Mouse (Mus musculus) kidney, embryonic 14.5 days (tissue): ENCODE measurements around the gene Clasp2. TPM values are rescaled to one million over a fixed set of nuclear protein-coding genes. Genes with fewer than 3 reads are reported as not detected.
"Not testable (repeated sequence)": the region's sequence is repeated elsewhere in the genome, so short reads cannot be mapped to it uniquely, and the experiment has no call there.

Source experiments
- ATAC-seq: fragments of 200-750 bp; cut with Nextera tagmentation; 2 replicates; pipeline ENCODE4 v1.8.0; 2017; ENCODE audit warnings: moderate number of reproducible peaks, mild to moderate bottlenecking, moderate TSS enrichment, moderate library complexity; ENCODE audit not compliant: low FRiP score, low TSS enrichment
- H3K27ac ChIP-seq: fragments of 300-500 bp; sonication (generic); 2 replicates; pipeline ENCODE4 v1.5.1; 2014; ENCODE audit warnings: low read depth, mild to moderate bottlenecking, low read length, moderate library complexity, mixed read lengths
- H3K27me3 ChIP-seq: fragments of 300-500 bp; sonication (generic); 2 replicates; pipeline ENCODE4 v1.6.1; 2014; ENCODE audit warnings: mild to moderate bottlenecking, low read length; ENCODE audit not compliant: control insufficient read depth, insufficient read depth
- H3K36me3 ChIP-seq: fragments of 300-500 bp; sonication (generic); 2 replicates; pipeline ENCODE4 v1.6.1; 2014; ENCODE audit warnings: low read length, mixed read lengths; ENCODE audit not compliant: control insufficient read depth, insufficient read depth
- H3K4me1 ChIP-seq: fragments of 300-500 bp; sonication (generic); 2 replicates; pipeline ENCODE4 v1.6.1; 2014; ENCODE audit warnings: low read length, mixed read lengths; ENCODE audit not compliant: control insufficient read depth, insufficient read depth
- H3K4me2 ChIP-seq: fragments of 300-500 bp; sonication (generic); replicated peaks from 2 replicates; pipeline ENCODE4 v1.6.1; 2014; ENCODE audit warnings: low read depth, mild to moderate bottlenecking, low read length
- H3K4me3 ChIP-seq: fragments of 300-500 bp; sonication (generic); 2 replicates; pipeline ENCODE4 v1.5.1; 2014; ENCODE audit warnings: mild to moderate bottlenecking, low read length
- H3K9ac ChIP-seq: fragments of 300-500 bp; sonication (generic); 2 replicates; pipeline ENCODE4 v1.6.1; 2014; ENCODE audit warnings: low read depth, mild to moderate bottlenecking, low read length, moderate library complexity
- H3K9me3 ChIP-seq: fragments of 300-500 bp; sonication (generic); 2 replicates; pipeline ENCODE4 v1.6.1; 2016; ENCODE audit warnings: low read length; ENCODE audit not compliant: control insufficient read depth
- WGBS: fragments of 180-500 bp; shearing (Covaris S2); extraction: QIAGEN DNeasy Blood & Tissue Kit; methylation state at CpG from one replicate; pipeline ENCODE4 v1.1.7; 2014; 5-methylcytosine and 5-hydroxymethylcytosine counted together
- polyA plus RNA-seq: library from polyadenylated mRNA; unstranded; fragments of >200 nt; fragmentation: Nextera tagmentation; extraction: Ambion mirVana; gene quantifications from 2 replicates; pipeline ENCODE4 v1.2.1, GENCODE M21; 2014

Clasp2 gene
- polyA plus RNA-seq, 1 experiment from 2014 or later: 29.6 TPM

DNA sequence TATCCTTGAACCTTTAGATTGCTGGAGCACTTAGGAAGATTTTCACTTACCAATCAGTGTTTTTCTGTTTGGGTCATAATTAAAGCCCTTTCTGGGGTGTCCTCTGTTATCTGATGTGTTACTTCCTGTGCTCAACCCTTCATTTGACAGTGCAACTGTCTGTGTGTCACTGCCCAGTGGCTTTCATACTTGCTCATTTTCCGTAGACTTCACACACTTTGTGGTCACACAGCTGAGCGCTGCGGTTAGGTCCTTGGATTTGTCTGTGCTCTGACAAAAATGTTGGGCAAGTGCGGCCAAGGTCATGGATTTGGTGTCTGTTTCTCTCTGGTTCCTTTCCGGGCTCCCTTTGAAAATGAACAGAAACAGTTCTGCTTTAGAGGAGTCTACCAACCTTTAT lies 118.1 kb downstream of the Clasp2 start:
- Histone ChIP-seq H3K27me3 (no peaks in the 10 kb centered on the region), H3K4me2 (no peak overlapping the region), H3K4me3 (no peak overlapping the region), H3K36me3 (peaks cover 8% of the 10 kb centered on the region; the same call in 1 of the 2 replicates), H3K9me3 (no peaks in the 10 kb centered on the region), H3K4me1 (no peaks in the 10 kb centered on the region), H3K9ac (no peak overlapping the region), H3K27ac (no peak overlapping the region)
- WGBS: 89% methylated on average over 5 of the region's 5 CpGs
- no peak for ATAC-seq

DNA sequence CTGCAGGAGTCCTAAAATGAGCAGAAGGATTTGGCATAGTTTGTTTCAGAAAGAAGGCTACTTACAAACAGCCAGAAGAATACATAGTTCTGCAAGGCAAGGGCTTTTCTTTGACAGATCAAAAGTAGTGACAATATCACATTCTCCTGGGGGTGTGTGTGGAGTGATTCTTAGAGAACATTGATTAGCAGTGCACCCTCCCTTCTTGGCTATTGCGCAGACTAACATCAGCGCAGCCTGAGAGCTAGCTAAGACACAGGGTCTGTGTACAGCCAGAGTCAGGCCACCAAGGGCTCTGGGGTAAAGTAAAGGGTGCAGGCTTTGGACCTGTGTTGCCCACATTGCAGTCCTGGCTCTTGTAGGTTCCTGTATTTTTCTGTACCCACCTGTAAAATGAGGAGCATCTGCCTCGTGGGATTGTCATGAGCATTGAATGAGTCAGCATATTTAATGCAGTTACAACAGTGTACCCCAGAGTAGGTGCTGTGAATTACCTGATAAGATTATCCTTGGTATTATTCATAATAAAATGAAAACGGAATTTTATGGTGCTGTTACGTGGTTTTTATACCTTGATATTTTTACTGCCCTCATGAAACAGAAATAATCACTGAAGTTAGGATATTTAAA lies 122.2 kb downstream of the Clasp2 start:
- H3K27ac ChIP-seq: no peak overlapping the region
- H3K36me3 ChIP-seq: peaks cover 9% of the 10 kb centered on the region
- H3K4me3 ChIP-seq: no peak overlapping the region
- H3K4me1 ChIP-seq: no peaks in the 10 kb centered on the region
- 92% methylated on average over 5 of the region's 5 CpGs for whole genome bisulfite sequencing
- H3K9ac ChIP-seq: no peak overlapping the region
- H3K9me3 ChIP-seq: no peaks in the 10 kb centered on the region
- H3K4me2 ChIP-seq: no peak overlapping the region
- no peaks in the 10 kb centered on the region for H3K27me3 ChIP-seq
- no peak for ATAC-seq

DNA sequence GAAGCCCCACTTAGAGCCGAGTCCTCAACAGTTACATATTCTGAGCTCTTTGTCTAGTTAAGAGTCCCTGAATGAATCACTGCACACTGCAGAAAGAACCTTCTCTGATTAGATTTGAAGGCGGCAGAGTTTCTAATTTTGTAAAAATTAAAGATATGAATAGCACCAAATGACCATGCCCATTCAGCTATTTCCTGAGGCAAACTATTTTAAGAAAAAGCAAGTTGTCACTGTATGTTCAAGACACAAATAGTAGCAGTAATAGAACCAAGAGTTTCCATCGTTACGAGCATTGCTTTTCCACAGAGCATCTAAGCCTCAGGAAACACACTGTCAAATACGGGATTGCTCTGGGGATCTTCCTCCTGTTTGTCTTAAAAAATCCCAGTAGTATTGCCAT lies 126.7 kb downstream of the Clasp2 start:
- H3K36me3 ChIP-seq: peaks cover 26% of the 10 kb centered on the region
- H3K4me3 ChIP-seq: no peak overlapping the region
- H3K9ac ChIP-seq: no peak overlapping the region
- WGBS: 89% methylated on average over 5 of the region's 5 CpGs
- H3K27me3 ChIP-seq: no peaks in the 10 kb centered on the region
- no peak overlapping the region for H3K4me2 ChIP-seq
- H3K27ac ChIP-seq: no peak overlapping the region
- ATAC-seq: no peak
- H3K9me3 ChIP-seq: no peaks in the 10 kb centered on the region
- H3K4me1 ChIP-seq: no peaks in the 10 kb centered on the region

DNA sequence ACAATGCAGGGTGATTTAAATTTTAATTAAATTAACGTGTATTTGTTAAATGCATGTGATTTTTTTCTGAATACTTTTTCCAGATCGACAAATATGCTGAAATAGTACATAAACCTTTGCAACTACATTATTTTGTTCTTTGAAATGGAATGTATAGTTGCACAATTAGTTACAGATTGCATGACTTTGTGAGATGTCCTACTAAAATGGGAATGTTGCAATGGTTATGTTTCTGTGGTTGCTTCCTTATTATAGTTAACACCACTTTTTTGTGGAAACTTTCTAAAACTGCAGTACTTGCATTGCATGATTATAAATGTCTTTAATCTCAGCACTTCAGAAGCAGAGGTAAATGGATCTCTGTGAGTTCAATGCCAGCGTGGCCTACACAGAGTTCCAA lies 153.6 kb downstream of the Clasp2 start:
- no peak overlapping the region for H3K27ac ChIP-seq
- no peak overlapping the region for H3K4me3 ChIP-seq
- H3K27me3 ChIP-seq: no peaks in the 10 kb centered on the region
- no peak overlapping the region for H3K9ac ChIP-seq
- H3K9me3 ChIP-seq: no peaks in the 10 kb centered on the region
- ATAC-seq: no peak
- no peaks in the 10 kb centered on the region for H3K4me1 ChIP-seq
- H3K36me3 ChIP-seq: peaks cover 18% of the 10 kb centered on the region; the same call in 1 of the 2 replicates
- no peak overlapping the region for H3K4me2 ChIP-seq
- WGBS: 94% methylated on average over 3 of the region's 3 CpGs

DNA sequence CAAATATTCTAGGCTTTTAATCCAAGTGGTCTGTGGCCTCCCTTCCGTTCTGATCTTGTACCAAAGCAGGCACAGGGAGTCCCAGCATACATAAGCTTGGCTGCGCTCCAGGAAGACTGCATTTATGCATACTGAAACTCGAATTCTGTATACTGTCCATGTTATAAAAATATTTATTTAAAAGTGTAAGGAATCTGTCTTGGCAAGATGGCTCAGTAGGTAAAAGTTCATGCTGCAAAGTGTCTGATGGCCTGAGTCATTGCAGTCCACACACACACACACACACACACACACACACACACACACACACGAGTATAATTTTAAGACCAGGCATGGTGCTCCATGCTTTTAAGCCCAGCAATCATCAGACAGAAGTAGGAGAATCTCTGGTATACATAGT lies 161.9 kb downstream of the Clasp2 start:
- Histone ChIP-seq H3K36me3 (peaks cover 29% of the 10 kb centered on the region), H3K27me3 (no peaks in the 10 kb centered on the region), H3K9ac (no peak overlapping the region), H3K27ac (no peak overlapping the region), H3K9me3 (no peaks in the 10 kb centered on the region), H3K4me1 (no peaks in the 10 kb centered on the region), H3K4me2 (no peak overlapping the region), H3K4me3 (no peak overlapping the region)
- WGBS: 79% methylated on average over 4 of the region's 4 CpGs
- ATAC-seq: no peak

DNA sequence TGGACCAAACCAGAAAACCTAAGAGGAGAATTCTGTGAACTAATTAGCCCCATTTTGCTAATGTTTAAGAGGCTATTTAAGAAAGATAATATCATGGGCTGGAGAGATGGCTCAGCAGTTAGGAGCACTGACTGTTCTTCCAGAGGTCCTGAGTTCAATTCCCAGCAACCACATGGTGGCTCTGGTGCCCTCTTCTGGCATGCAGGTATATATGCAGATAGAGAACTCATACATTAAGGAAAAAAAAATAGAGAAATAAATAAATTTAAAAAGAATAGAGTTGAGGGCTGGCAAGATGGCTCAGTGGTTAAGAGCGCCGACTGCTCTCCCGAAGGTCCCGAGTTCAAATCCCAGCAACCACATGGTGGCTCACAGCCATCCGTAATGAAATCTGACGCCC lies 163.0 kb downstream of the Clasp2 start:
- not testable (repeated sequence) for H3K4me1 ChIP-seq, H3K9me3 ChIP-seq, H3K27ac ChIP-seq, ATAC-seq, H3K4me2 ChIP-seq, H3K9ac ChIP-seq, H3K4me3 ChIP-seq, H3K27me3 ChIP-seq
- H3K36me3 ChIP-seq: peaks cover 35% of the 10 kb centered on the region
- 96% methylated on average over 6 of the region's 6 CpGs for WGBS

DNA sequence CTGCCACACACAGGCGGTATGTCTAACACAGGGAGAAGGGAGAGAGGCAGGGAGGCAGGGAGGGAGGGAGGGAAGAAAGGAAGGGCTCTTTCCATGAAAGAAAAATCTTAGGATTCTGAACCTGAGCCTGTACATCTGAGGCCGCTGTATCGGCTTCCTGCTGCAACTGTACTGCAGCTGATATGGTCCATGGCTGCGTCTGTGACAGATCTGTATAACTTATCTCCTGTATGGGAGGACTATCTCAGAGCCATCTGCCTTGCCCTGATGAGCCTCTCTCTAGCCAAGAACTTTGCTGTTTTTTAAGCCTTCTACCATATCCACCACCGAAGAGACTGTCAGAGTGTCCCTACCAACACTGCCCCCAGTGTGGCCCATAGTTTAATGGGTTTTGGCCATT lies 174.5 kb downstream of the Clasp2 start:
- H3K4me3 ChIP-seq: no peak overlapping the region
- no peak overlapping the region for H3K9ac ChIP-seq
- no peaks in the 10 kb centered on the region for H3K4me1 ChIP-seq
- H3K4me2 ChIP-seq: no peak overlapping the region
- H3K27ac ChIP-seq: no peak overlapping the region
- peaks cover 23% of the 10 kb centered on the region; the same call in 1 of the 2 replicates for H3K36me3 ChIP-seq
- H3K9me3 ChIP-seq: no peaks in the 10 kb centered on the region
- WGBS: 95% methylated on average over 5 of the region's 5 CpGs
- H3K27me3 ChIP-seq: no peaks in the 10 kb centered on the region
- ATAC-seq: no peak

DNA sequence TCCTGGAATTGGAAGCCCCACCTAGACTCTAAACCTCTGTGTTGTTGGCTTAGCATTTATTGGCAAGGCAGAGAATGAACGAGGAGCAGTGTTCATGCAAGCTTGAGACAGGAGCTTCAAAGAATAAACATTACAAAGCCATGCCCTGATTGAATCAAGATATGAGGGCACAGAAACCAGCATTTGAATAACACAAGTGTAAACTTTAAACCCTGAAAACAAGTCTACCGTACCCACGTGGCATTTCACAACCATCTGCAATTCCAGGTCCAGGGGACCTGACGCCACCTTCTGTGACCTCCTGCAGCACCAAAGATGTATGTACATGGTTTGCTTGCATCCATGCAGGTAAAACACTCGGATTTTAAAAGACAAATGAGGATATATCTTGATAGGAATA lies 181.4 kb downstream of the Clasp2 start:
- no peaks in the 10 kb centered on the region for H3K9me3 ChIP-seq
- no peak for ATAC-seq
- 96% methylated on average over 5 of the region's 5 CpGs for WGBS
- no peaks in the 10 kb centered on the region for H3K4me1 ChIP-seq
- H3K36me3 ChIP-seq: peaks cover 5% of the 10 kb centered on the region; the same call in 1 of the 2 replicates
- no peak overlapping the region for H3K4me2 ChIP-seq
- no peaks in the 10 kb centered on the region for H3K27me3 ChIP-seq
- no peak overlapping the region for H3K9ac ChIP-seq
- no peak overlapping the region for H3K27ac ChIP-seq
- no peak overlapping the region for H3K4me3 ChIP-seq

DNA sequence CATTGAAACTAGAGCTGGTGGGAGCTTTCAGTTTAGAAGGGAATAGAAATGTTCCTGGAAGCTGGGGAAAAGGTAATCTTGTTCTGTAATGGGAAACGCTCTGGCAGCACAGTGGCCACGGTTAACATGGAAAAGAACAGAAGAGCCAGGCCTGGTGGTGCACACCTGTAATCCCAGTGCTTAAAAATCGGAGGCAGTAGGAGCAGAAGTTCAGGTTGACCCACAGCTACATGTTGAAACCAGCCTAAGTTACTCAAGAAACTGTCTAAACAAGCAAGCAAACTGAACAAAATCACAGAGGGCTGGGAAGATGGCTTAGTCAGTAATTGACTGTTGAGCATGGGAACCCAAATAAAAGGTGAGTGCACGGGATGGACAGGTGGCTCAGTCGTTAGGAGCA lies 183.6 kb downstream of the Clasp2 start:
- Histone ChIP-seq H3K36me3 (peaks cover 2% of the 10 kb centered on the region; the same call in 1 of the 2 replicates), H3K9me3 (no peaks in the 10 kb centered on the region), H3K4me1 (no peaks in the 10 kb centered on the region), H3K9ac (no peak overlapping the region), H3K4me3 (no peak overlapping the region), H3K4me2 (no peak overlapping the region), H3K27me3 (no peaks in the 10 kb centered on the region), H3K27ac (no peak overlapping the region)
- 92% methylated on average over 5 of the region's 5 CpGs for WGBS
- no peak for ATAC-seq
